Mouse (Mus musculus) lung, postnatal 0 days (tissue): Measurements from ENCODE around the gene 9630041A04Rik.

Source experiments
- CTCF ChIP-seq: IDR thresholded peaks from 2 replicates; pipeline ENCODE4 v1.5.1; 2016; ENCODE audit warnings: antibody characterized with exemption, mild to moderate bottlenecking
- EP300 ChIP-seq: IDR thresholded peaks from 2 replicates; pipeline ENCODE4 v1.6.1; 2016; ENCODE audit warnings: antibody characterized with exemption, mild to moderate bottlenecking, control low read depth

DNA sequence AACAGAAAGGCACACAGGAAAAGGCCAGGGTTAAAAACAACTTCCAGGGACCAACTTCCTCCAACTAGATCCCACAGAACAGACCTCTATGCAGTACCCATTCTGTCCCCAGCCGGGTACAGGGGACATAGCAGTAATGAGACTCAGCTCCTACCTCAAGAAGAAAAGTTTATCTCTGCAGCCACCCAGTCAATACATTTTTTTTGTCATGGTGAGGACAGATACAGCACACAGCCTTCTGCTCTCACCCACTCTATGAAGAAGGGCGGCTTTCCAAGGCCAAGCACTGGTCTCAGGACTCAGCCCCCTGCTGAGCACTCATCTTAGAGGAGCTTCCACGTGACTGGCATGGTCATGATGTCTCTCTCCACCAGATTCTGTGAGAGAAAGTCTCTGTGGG lies 78.5 kb downstream of the 9630041A04Rik start:
- TF ChIP-seq CTCF (no peak), EP300 (no peak)
